Mouse (Mus musculus): ENCODE measurements around the gene Sgk1. TPM values are rescaled to one million over a fixed set of nuclear protein-coding genes. Genes with fewer than 3 reads are reported as not detected.

Gene Sgk1
- total and polyA plus RNA-seq, 3 experiments, result 0.76 to 16.0 (median 4.3) TPM

DNA sequence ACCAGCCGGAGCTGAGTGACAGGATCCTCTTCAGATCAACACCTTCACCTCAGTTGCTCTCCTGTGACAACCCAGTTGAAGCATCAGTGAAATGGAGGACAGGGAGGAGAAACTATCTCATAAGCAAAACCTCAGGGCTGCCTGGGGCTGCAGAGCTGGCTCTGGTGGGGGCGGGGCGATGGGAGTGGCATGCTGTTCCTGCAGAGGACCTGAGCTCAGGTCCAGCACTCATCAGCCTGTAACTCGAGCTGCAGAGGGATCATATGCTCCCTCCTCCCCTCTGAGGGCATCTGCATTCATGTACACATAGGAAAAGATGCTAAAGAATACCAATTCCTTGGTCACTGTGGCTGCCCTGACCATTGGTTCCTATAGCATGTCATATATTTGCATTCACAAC lies 15.5 kb upstream of the Sgk1 start:
- in situ Hi-C loops (cut with MboI; ENCODE audit: low pct_ligation_motif_present, low pct_unique_long_range_greater_than_20kb, low sequenced_read_pairs), result no loop called here
- dilution Hi-C loops (cut with MboI; ENCODE audit: extremely low pct_ligation_motif_present, extremely low pct_unique_long_range_greater_than_20kb, low sequenced_read_pairs), result no loop called here
- no peak for TF ChIP-seq ETS1 (conservative IDR thresholded peaks at IDR 0.05; ENCODE audit: low read depth, low read length)
- TF ChIP-seq CTCF (conservative IDR thresholded peaks at IDR 0.05 in 1 of 2, IDR thresholded peaks at IDR 0.05 in 1 of 2; ENCODE audit: low read depth in 2 of 2, low read length in 2 of 2), result no peak
- no peak for TF ChIP-seq E2F4 (IDR thresholded peaks at IDR 0.05; ENCODE audit: insufficient replicate concordance, low read depth, low read length)
- TF ChIP-seq USF2 (conservative IDR thresholded peaks at IDR 0.05; ENCODE audit: low read depth, low read length), result no peak
- TF ChIP-seq ZKSCAN1 (IDR thresholded peaks at IDR 0.05; ENCODE audit: borderline replicate concordance, low read depth, low read length), result no peak
- TF ChIP-seq ZMIZ1 (IDR thresholded peaks at IDR 0.05; ENCODE audit: low read depth, low read length), result no peak

DNA sequence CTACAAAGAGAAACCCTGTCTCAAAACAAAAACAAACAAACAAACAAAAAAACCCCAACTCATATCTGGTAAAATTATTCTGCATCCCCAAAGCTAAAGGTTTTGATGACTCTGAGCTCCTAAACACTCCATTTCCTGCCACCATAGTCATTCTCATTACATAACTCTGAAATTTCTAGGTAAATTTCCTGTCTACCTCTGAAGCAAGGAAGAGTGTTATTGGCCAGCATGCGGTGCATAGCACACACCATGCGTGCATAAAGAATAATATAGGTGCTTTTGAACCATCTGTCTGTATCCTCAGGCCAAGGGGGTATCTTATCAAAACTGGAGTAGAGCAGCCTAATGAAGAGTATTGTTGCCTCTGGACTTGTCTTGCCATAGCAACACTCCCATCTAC lies 13.8 kb upstream of the Sgk1 start:
- TF ChIP-seq BHLHE40 (IDR thresholded peaks at IDR 0.05; ENCODE audit: low read depth, low read length) (no peak), NRF1 (IDR thresholded peaks at IDR 0.05; ENCODE audit: low read depth, low read length) (no peak), CHD1 (IDR thresholded peaks at IDR 0.05; ENCODE audit: low read depth, low read length) (no peak), ZMIZ1 (IDR thresholded peaks at IDR 0.05; ENCODE audit: low read depth, low read length) (no peak), RCOR1 (conservative IDR thresholded peaks at IDR 0.05; ENCODE audit: low read depth, low read length) (no peak), MEF2A (IDR thresholded peaks at IDR 0.05; ENCODE audit: borderline replicate concordance, low read depth, low read length) (no peak), JUN (IDR thresholded peaks at IDR 0.05; ENCODE audit: insufficient read depth, low read depth, low read length) (no peak), TCF12 (IDR thresholded peaks at IDR 0.05; ENCODE audit: low read depth, low read length) (no peak), GABPA (IDR thresholded peaks at IDR 0.05; ENCODE audit: insufficient replicate concordance, low read depth, low read length) (no peak), TBP (conservative IDR thresholded peaks at IDR 0.05; ENCODE audit: low read depth, low read length) (no peak), ETS1 (conservative IDR thresholded peaks at IDR 0.05; ENCODE audit: low read depth, low read length) (no peak), USF1 (IDR thresholded peaks at IDR 0.05; ENCODE audit: low read depth, low read length) (no peak), KAT2A (IDR thresholded peaks at IDR 0.05; ENCODE audit: insufficient replicate concordance, low read length) (no peak), IRF4 (IDR thresholded peaks at IDR 0.05; ENCODE audit: low read depth, low read length) (no peak), RAD21 (IDR thresholded peaks at IDR 0.05; ENCODE audit: low read depth, low read length) (no peak), EP300 (IDR thresholded peaks at IDR 0.05; ENCODE audit: low read length) (no peak), HCFC1 (IDR thresholded peaks at IDR 0.05; ENCODE audit: low read depth, low read length) (no peak)
- DNase-seq (ENCODE audit: extremely low read depth), result no peak
- dilution Hi-C loops (cut with MboI; ENCODE audit: extremely low pct_ligation_motif_present, extremely low pct_unique_long_range_greater_than_20kb, low sequenced_read_pairs), result no loop called here

More for the DNA sequence above, 15.5 kb upstream of the Sgk1 start:
- Histone ChIP-seq H3K27me3 (replicated peaks) (no peaks in the 10 kb centered on the region), H3K27ac (ENCODE audit: insufficient read depth, low read depth) (no peak overlapping the region), H3K4me3 (replicated peaks in 1 of 3; ENCODE audit: low read depth in 2 of 3, low read length in 2 of 3, poor library complexity in 1 of 3) (no peak overlapping the region), H3K79me2 (replicated peaks; ENCODE audit: control insufficient read depth, extremely low read depth, insufficient read depth, poor library complexity, severe bottlenecking) (no peaks in the 10 kb centered on the region), H3K9ac (ENCODE audit: insufficient read depth, low read depth) (no peak overlapping the region), H3K4me1 (ENCODE audit: control insufficient read depth in 1 of 2, insufficient read depth in 2 of 2) (no peaks in the 10 kb centered on the region), H3K9me3 (replicated peaks; ENCODE audit: low read length) (no peaks in the 10 kb centered on the region), H3K36me3 (replicated peaks in 1 of 2; ENCODE audit: control insufficient read depth in 1 of 2, insufficient read depth in 1 of 2, low read length in 1 of 2) (no peaks in the 10 kb centered on the region), H3K4me2 (ENCODE audit: insufficient read depth, low read depth, poor library complexity, severe bottlenecking) (no peak overlapping the region)
- no peak for DNase-seq (ENCODE audit: extremely low read depth)

More for the DNA sequence above, 13.8 kb upstream of the Sgk1 start:
- Histone ChIP-seq H3K4me2 (ENCODE audit: insufficient read depth, low read depth, poor library complexity, severe bottlenecking) (no peak overlapping the region), H3K36me3 (replicated peaks in 1 of 2; ENCODE audit: control insufficient read depth in 1 of 2, insufficient read depth in 1 of 2, low read length in 1 of 2) (no peaks in the 10 kb centered on the region), H3K4me3 (replicated peaks in 1 of 3; ENCODE audit: low read depth in 2 of 3, low read length in 2 of 3, poor library complexity in 1 of 3) (no peak overlapping the region), H3K9ac (ENCODE audit: insufficient read depth, low read depth) (no peak overlapping the region), H3K27ac (ENCODE audit: insufficient read depth, low read depth) (no peak overlapping the region), H3K9me3 (replicated peaks; ENCODE audit: low read length) (no peaks in the 10 kb centered on the region), H3K4me1 (ENCODE audit: control insufficient read depth in 1 of 2, insufficient read depth in 2 of 2) (no peaks in the 10 kb centered on the region), H3K27me3 (replicated peaks) (no peaks in the 10 kb centered on the region), H3K79me2 (replicated peaks; ENCODE audit: control insufficient read depth, extremely low read depth, insufficient read depth, poor library complexity, severe bottlenecking) (no peaks in the 10 kb centered on the region)
- in situ Hi-C loops (cut with MboI; ENCODE audit: low pct_ligation_motif_present, low pct_unique_long_range_greater_than_20kb, low sequenced_read_pairs), result no loop called here

Measured in CH12.LX (cell line).